Mouse (Mus musculus) ovary, adult 18-20 months (tissue): ENCODE measurements around the gene Fam178b.
"Not testable (repeated sequence)": the region's sequence is repeated elsewhere in the genome, so short reads cannot be mapped to it uniquely, and the experiment has no call there.

Experiments
- DNase-seq: peaks from one replicate; pipeline ENCODE4 v3.0.0; 2022; ENCODE audit warnings: low spot score, mixed read lengths

Fam178b gene

GRCm38 (mm10) chr1:36630053-36630739, 52.8 kb downstream of the Fam178b start:
- no peak for DNase-seq

GRCm38 (mm10) chr1:36628585-36628984, 54.4 kb downstream of the Fam178b start:
- DNase-seq: no peak

DNA sequence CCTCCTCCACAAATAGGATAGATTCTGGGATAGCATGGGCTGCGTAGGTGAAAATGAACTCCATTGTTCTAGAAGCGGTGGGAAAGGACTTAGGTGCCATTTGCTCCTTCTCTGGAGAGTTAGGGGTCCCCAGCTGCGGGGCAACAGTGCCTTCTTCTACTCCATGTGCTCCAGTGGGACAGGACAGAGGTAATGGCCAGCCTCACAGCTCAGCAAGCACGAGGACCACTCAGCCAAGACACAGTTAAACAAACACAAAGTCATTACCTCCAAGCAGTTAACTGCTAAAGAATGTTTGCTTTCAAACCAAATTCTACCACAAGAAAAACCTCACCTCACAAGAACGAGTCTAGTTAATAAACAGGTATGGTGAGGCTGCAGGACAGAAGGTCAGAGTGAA, 57.5 kb downstream of the Fam178b start:
- no peak for DNase-seq

DNA sequence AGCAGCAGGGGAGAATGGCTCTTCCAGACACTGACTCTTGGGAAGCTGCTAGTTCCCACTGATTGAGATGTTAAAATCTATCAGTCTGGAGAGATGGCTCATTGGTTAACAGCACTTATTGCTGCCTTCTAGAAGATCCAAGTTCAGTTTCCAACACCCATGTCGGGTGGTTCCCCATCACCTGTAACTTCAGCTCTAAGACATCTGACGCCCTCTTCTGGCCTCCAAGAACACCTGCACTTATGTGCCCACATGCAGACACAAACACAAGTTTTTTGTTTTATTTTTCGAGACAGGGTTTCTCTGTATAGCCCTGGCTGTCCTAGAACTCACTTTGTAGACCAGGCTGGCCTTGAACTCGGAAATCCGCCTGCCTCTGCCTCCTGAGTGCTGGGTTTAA, 67.0 kb downstream of the Fam178b start:
- not testable (repeated sequence) for DNase-seq

DNA sequence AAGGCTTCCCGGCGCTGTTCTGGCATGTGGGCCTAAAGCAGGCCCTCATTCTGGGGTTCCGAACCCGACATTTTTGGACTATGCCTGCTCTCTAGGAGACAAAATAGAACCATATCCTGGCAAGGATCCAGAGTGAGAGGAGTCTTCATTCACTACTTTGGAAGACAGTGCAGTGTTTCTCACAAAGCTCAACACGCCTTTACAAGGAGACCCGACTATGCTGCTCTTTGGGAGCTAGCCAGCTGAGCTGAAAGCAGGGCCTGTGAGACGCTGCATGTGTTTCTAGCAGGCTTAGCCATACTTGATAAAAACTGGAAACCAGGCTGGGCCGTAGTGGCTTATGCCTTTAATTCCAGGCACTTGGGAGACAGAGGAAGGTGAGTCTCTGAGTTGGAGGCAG, 67.8 kb downstream of the Fam178b start:
- DNase-seq: no peak

- no peak for DNase-seq
Measured at GRCm38 (mm10) chr1:36614584-36614983, 68.4 kb downstream of the Fam178b start.

DNA sequence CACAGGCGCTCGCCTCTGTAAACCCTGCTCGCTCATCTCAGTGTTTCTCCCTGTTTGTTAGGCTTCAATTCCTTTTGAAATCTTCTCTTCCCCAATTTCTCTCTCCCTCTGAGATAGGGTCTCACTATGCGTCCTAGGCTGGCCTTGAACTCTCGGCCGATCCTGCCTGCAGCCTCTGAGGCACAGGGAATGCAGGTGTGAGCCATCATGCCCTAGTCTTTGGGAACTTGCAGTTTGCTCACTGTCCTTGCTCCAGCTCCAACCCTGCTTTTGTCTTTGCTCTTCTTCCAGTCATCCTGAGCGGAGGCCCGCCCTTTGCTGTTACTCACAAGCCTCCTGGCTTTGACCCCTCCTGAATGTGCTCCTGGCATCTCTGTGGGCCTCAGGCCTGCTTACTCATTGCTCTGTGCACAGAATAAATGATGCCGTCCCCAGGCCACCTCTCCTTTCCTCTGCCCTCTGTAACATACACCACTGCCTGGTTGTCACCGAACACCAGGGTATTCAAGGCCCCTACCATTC, 69.5 kb downstream of the Fam178b start:
- DNase-seq: no peak

GRCm38 (mm10) chr1:36612362-36612761, 70.6 kb downstream of the Fam178b start:
- no peak for DNase-seq

- no peak for DNase-seq
Measured at GRCm38 (mm10) chr1:36611449-36612123, 71.4 kb downstream of the Fam178b start.

DNA sequence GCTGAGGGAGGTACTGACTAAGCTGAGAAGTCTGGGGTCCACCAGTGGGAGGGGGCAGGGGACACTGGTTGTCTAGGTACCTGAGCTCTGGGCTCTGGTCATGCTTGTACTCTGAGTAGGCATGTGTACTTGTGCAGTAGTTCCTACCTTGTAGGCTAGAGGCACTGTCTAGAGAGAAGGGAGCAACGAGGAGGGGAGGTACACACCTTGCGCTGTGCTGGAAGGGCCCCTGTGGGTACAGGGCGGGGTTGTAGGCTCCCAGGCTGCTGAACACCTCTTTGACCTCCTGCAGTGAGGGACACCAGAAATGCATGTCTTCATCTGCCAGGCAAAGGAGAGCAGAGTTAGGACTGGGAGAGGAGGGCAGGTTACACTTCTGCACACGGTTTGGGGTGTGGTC, 74.8 kb downstream of the Fam178b start:
- DNase-seq: no peak

DNA sequence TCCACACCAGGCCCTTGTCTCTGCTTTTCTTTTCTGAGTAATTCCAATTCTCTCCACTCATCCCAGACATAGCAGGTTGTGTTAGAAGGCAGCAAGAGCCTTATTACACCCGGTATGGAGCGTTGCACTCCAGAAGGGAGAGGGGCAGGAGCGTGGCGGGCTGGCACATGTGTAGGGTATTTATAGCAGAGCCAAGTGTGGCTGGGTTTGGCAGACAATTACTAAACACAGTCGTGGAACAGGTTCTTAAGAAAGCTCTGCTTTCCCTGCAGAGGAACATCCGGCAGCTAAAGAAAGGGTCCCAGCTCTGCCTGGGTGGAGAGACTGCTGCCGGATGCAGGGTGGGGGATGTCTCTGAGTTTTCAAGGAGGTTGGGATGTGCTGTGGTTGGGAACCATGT, 76.0 kb downstream of the Fam178b start:
- DNase-seq: no peak

DNA sequence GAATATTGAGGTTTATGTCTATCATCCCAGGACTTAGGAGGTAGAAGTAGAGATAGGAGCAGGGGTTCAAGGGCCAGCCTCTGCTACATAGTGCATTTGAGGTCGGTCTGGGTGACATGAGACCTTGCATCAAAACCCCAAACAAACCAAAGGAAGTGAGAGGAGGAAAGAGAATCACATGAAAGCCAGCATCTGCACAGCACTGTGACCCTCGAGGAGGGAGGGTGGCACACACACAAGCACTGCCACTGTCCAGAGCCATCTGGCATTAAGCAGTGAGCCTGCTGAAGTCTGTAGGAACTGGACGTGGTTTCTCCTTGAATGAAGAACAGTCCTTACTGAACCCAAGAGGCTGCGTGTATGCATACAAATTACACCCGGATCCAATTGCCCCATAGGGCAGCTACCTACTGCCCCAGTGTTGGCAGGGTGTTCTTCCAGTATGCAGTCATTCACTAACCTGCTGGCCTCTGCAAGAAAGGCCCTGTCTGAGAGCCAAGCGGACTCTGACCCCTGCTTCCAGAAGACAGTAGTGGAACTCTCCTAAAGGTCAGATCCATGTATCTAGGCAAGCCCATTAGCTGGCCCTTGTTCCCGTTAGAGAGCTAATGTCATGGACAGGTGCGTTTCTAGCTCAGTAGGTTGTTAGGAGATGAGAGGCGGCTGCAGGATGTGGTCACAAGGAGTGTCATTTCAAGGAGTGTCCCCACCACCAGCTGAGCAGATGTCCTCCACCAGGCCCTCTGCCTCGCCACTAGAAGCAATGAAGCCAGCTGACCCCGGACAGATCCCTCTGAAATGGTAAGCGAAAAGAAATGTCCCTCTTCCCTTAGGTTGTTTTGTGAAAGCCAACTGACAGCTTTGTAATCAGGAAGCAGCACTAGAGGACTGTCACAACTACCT, 78.5 kb downstream of the Fam178b start:
- no peak for DNase-seq

GRCm38 (mm10) chr1:36603361-36603760, 79.6 kb downstream of the Fam178b start:
- DNase-seq: peak; percentile 66

- DNase-seq: no peak
Measured at GRCm38 (mm10) chr1:36602271-36602670, 80.7 kb downstream of the Fam178b start.

DNA sequence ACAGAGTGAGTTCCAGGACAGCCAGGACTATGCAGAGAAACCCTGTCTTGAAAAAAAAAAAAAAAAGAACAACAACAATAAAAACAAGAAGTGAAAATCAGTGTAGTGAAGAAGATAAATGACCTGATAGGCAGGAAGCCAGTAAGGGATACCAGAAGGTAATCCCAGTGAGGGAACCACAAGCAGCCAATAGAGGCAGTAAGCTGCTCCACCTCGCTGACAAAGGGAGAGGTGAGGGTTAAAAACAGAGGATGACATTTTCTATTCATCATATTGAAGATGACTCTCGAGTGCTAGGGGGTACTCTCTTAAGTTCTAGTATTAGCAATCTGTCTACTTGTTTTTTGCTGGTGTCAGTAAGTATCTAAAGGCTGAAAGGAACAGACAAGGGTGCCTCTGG, 84.6 kb downstream of the Fam178b start:
- DNase-seq: no peak

DNA sequence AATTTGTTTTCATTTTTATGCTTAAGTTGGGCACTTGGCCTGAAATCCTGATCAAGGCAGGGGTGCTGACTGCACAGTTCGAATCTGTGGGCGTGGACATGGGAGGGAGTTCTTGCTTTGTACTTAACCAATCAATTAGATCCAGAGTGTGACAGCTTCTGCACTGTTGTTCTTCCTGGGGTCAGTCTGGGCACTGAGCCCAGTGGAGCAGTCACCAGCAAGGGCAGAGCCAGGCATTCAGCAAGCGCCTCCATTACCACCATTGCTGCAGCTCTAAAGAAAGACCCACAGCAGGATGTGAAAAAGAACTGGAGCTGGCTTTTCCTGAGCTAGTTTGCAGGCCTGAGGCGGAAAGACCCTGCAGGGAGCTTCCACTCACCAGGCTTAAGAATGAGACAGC, 86.9 kb downstream of the Fam178b start:
- DNase-seq: peak; percentile 76

DNA sequence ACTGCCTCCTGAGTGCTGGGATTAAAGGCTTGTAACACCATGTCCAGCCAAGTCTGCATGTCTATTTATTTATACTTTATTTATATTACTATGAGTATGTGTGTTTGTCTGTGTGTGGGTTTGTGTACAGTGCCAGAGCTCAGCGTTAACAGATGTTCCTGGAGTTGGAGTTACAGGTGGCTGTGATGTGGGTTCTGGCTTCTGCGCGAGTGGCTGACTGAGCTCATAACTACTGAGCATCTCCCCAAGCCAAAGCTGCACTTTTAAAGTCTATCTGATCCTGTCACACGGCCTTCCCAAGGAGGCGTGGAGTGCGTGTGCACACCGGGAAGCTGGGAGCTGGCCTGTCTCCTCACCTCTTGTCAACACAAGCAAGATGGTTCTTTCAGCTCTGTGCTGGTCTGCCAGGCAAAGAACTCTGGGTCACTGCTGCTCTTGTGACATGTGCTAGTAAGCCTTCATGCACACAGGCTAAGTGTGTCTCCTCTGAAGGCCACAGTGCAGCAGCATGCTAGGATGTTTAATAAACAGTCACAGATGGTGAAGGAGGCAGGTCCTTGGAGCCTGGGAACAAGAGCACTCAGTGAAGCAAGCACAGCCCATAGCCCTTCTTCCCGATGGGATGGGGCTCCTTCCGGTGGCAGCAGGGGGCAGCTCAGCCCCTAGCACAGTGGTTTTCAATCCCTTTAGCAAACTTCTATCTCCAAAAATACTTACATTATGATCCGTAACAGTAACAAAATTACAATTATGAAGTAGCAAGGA, 87.6 kb downstream of the Fam178b start:
- peak; percentile 38 for DNase-seq

- no peak for DNase-seq
Measured at GRCm38 (mm10) chr1:36593099-36593498, 89.9 kb downstream of the Fam178b start.

DNA sequence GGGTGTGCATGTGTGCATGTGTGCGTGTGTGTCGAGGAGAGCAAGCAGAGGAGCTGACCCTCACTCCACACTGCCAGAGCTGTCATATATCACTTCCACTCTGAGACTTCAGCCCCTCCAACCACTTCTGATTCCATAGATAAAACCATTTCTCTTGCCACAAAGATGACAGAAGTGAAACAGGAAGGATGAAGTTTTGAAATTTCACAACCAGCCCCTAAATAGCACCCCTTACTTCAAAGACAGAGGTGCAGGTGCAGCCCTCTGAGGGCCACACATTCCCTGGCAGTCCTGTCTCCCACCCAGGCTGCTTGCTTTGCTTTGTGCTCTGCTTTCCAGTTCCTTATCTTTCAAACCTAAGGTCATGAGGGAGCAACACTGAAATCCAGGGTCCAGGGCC, 91.6 kb downstream of the Fam178b start:
- DNase-seq: no peak

DNA sequence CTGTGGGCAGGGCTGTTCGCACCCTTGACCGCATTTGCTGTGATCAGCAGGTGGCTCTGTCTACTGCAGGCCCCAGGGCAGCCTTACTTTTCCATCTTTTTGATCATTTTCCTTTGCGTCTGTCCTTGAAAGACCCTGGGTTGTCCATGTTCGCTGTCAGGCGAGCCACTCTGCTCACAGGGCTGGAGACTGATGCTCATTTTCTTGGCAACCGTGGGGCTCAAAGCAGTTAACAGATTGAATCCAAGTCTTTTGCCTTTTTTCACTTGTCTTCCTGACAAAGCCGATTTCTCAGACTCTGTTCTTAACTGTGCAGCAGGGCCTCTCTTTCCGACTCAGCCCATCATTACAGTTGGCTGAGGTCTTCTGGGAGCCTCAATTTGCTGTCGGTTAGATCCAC, 92.3 kb downstream of the Fam178b start:
- DNase-seq: no peak

GRCm38 (mm10) chr1:36589486-36589885, 93.5 kb downstream of the Fam178b start:
- DNase-seq: peak; percentile 38
